Mouse (Mus musculus) small intestine, adult 2 months (tissue): ENCODE results near the gene Cherp.

ENCODE experiments used
- CTCF ChIP-seq: fragments of 200-500 bp; IDR thresholded peaks from 2 replicates; pipeline ENCODE4 v1.5.1; 2012; ENCODE audit warnings: low read depth, mild to moderate bottlenecking, control low read depth, inconsistent platforms, low read length, moderate library complexity, mixed read lengths; ENCODE audit not compliant: insufficient replicate concordance, insufficient read length; ENCODE audit errors: extremely low read depth
- POLR2A ChIP-seq: fragments of 200-500 bp; IDR thresholded peaks from 2 replicates; pipeline ENCODE4 v1.6.1; 2012; ENCODE audit warnings: low read depth, mild to moderate bottlenecking, control low read depth, inconsistent platforms, low read length, moderate library complexity

DNA sequence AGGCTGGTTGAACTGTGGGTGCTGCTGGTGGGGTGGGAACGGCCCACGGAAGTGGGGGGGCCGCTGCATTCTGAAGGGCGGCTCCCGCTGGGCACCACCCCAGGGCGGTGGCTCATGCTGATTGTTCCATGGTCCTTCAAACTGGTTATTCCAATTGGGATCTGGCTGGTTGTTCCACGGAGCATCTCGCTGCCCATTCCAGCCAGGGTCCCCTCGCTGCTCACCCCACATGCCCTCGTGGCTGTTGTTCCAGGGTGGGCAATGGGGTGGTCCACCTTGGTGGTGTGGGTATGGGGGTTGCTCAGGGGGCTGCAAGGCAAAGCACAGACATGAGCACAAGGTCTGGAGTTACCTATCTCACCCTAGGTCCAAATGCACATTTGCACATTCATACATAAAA lies 10.8 kb downstream of the Cherp start:
- TF ChIP-seq CTCF (no peak), POLR2A (no peak)
